Mouse (Mus musculus) telencephalon, adult 2 months (tissue): Measurements from ENCODE around the gene Ranbp3.
"Not testable (repeated sequence)": the region's sequence is repeated elsewhere in the genome, so short reads cannot be mapped to it uniquely, and the experiment has no call there.

Experiments used
- DNase-seq: peaks from one replicate; pipeline ENCODE4 v3.0.0-alpha.2; 2011; ENCODE audit warnings: low read depth, low spot score

Ranbp3 gene

DNA sequence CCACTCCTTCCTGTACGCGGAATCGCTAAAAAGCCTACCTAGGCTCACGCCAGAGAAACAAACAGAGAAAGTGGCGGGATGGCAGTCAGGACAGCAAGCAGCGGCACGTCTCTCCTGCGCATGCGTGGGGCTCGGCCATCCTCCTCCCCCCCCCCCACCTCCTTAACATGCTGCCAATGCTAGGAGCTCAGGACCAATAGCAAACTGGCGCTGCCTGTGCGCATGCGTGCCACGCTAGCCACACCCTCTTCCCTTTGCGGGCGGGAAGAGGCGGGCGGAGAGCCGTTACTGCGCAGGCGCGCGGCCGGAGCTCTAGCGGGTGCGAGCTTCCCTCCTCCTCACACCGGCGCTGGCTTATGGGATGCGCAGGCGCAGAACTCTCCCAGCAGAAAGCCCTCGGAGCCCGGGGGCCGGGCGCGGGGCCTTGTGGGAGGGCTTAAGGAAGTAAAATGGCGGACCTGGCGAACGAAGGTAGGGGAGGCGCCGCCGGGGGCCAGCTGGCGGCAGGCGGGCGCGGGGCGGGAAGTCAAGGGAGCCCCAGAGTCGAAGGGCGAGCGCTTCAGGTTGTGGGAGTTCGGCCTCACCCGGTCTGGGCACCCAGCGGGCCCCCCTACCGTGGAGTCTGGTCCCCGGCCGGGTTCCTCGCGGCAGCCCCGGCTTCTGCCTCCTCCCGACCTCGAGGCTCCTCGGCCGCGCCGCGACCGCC lies at the start of gene Ranbp3:
TSS of gene Ranbp3 (plus strand) at position 354 of the 706 bp plus-strand sequence.
- DNase-seq: peak; percentile 98

DNA sequence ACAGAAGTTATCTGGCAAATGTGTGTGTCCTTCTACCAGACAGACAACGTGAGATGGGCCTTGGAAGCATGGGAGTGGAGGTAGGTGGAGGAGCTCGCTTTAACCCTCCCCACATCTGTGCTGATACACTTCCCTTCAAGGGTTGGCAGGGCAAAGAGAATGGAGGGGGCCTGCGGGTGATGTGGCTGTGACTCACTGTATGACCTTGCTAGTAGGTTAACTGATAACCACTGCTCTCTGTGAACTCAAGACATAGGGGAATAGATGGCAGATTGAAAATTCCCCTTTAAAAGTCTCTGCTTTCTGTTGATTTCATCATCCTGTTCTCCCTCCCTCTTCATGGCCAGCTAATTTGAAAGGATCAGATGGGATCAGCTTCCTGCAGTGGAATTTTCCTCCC lies 47.6 kb upstream of the Ranbp3 start:
- no peak for DNase-seq

DNA sequence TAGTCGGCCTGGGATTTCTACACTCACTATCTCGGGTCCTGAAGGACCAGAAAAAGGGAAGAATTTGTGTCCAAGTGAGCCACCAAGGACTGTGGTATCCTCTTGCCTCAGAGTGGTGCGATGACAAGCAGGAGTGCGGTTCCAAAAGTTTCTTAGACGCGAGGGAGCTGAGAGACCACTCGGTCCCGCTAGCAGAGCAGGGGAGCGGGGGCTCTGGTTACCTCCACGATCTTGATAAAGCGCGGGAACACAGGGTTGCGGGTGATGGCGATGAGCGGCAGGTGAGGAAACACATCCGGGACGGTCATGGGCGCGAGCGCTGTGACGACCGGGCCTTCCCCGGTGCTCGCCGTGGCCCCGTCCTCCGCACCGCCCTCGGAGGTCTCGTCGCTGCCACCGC lies 46.8 kb upstream of the Ranbp3 start:
- DNase-seq: no peak

DNA sequence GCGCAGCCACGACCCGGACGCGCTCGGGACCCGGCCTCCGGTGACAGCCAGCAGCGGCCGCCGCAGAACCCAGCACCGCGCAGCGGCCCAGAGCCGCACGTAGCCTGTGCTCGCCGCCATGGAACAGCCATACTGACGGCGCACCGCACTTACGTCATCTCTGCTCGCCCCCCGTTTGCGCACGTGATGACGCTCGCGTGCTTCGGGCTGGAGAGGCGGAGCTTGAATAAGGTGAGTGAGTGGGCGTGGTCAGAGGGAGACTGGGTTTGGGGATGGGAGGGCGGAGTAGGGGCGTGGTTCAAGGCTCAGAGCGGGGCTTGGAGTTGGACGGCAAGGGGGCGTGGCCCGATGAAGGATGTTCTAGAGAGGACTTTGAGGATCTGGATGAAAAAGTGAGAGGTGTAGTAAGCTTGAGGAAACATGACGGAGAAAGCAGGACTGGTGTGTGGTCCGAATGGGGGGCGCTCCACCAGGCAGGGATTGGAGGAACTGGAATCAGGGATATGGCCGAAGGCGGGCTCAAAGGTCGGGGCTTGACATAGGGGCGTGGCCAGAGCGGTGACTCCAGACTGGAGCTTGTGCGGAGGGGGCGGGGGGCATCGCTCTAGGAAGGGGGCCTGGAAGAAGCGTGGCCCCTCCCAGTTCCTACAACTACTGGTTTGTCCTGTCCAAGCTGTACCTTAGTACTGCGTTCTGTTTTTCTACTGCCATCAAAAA lies 46.2 kb upstream of the Ranbp3 start, which contains the start of gene Lonp1:
TSS of gene Lonp1 (minus strand) at position 134 of the 717 bp plus-strand sequence.
- DNase-seq: peak; percentile 95

DNA sequence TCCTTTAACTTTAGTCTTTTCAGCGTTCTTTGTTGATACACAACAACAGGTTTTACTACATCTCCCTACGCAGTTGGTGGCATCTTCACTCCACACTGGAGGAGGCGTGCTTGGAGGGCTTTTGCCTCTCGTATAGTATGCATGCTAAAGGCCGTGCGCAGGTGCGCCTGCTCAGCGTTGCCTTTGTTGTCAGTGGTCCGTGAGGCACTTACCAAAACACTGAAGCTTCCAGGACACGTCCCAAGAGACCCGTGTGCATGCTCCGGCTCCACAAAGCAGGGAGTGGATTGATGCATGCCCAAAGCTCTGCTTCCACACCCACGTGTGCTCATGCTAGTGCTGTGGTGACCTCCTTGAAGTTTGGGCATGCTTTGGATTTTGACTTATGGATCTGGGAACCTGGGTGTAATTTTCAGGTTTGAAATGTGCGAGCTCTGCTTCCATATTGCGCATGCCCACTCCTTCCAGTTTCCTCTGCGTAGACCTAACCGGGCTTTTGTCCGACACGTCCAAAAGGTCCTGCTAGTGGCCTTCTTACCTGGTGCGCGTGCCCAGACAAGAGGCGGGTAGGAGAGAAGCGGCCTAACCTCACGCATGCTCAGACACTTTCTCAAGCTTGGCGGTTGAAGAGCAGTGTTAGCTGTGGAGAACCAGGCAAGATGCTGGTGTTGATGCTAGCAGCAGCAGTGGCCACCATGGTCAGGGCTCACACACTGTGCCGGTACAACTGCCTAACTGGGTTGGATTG lies 45.4 kb upstream of the Ranbp3 start, which contains the start of gene Catsperd:
TSS of gene Catsperd (plus strand) at position 614 of the 748 bp plus-strand sequence.
- DNase-seq: no peak

DNA sequence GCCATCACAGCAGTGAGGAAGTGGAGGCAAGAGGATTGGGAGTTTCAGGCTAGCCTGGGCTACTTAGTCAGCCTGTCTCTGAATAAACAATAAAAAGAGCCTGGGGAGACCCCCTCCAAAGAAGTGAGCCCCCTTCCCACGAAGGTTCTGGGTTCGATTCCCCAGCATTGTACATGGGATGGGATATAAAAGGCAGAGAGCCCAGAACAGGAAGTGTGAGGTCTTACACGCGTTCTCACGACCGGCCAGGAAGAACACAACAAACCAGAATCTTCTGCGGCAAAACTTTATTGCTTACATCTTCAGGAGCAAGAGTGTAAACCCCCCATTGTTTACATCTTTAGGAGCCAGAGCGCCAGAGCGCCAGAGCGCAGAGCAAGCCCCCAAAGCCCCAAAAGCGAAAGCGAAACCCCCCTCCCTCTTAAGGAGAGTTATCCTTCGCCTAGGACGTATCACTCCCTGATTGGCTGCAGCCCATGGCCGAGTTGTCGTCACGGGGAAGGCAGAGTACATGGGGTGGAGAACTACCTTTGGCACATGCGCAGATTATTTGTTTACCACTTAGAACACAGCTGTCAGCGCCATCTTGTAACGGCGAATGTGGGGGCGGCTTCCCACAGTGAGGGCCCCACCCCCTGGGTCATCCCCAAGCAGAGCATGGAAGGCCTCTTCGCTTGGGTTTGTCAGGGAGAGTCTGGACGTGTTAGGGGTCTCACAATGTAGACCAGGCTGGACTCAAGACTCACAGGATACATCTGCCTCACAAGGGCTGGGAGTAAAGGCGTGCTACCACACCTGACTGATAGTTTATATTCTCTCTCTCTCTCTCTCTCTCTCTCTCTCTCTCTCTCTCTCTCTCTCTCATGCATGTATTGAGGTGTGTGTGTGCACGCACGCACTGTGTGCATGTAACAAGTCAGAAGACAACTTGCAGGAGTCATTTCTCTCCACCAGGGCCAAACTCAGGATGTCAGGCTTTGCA lies 43.0 kb upstream of the Ranbp3 start:
- not testable (repeated sequence) for DNase-seq

DNA sequence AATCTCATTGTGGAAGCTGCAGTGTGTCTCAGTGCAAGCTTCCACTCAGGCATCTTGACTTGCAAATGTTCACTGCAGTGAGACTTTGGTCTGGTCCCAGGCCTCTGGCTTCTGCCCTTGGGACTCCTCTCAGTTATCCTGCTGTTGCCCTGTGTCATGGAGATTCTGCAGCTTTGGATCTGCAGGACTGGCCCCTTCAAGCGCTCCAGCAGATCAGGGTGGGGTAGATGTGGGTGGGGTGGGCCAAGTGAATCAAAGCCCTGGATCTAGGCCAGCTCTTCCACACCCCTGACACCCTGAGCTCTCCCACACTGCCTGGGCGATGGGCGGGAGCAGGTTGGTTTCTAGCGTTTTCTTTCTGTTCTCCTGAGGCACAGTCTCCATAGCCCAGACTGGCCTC lies 41.3 kb upstream of the Ranbp3 start:
- DNase-seq: no peak

DNA sequence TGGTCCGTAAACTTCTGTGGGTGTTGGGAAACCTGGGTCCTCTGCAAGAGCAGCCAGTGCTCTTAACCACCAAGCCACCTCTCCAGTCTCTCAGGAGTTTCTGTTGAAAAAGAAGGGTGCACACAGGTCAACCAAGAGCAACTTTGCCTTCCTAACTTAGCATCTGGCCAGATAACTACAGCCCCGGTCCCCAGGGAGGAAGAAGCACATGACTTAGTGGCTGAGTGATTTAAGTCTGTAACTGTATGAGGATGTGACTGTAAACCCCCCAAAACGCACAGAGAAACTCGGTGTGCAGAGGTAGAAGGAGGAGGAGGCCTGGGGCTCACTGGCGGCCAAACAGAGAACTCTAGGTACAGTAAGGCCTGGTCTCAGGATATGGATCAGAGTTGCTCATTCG lies 39.1 kb upstream of the Ranbp3 start:
- DNase-seq: no peak

DNA sequence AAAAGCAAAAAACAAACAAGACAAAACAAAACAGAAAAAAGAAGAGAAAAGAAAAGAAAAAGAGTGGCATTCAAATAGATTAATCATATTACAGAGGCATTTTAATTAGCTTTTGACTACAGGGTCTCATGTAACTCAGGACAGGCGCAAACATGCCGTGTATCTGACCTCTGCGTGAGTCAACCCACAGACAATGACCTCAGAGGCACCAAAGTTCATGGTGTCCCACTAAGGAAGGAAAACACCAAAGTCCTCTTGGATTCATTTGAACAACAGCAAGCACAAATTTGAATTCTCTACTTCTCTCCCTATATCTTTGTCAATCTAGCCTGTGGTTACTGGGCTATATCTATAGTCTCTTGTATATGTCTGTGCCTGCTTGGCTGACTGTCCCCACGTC lies 29.9 kb upstream of the Ranbp3 start:
- no peak for DNase-seq

DNA sequence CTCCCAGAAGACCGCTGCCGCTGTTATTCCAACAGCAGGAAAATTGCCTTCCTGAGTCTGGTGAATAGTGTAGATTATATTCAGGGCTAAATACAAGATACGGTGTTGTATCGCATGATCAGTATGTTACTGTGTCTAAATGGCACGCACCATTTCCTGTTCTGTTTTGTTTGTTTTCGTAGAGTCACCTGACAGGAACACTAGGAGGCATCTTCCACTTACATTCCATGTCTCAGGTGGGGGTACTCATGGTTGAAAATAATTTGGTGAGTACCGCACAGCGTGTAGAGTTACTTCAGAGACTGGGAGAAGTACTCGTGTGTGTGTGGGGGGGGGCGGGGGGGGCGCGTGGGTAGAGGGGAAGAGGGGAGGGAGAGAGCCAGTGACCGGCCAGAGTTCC lies 25.5 kb upstream of the Ranbp3 start:
- DNase-seq: no peak

DNA sequence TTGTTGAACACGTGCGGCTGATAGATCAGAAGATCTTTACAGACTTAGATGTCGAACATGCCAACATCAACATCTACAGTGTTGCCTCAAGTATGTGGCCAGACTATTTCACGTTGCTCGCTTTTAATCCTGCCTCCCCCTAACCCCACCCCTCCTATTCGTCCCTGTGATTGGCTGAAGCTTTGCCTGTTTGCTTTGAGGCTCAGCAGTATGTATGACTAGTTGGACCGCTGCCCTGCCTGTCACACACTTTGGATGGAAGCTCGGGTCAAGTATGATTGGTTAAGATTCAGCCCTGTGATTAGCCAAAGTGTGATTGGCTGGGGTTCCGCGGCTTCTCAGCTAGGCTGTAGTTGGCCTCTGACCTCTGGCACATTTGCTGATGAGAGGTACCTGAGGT lies 21.3 kb upstream of the Ranbp3 start:
- DNase-seq: no peak

DNA sequence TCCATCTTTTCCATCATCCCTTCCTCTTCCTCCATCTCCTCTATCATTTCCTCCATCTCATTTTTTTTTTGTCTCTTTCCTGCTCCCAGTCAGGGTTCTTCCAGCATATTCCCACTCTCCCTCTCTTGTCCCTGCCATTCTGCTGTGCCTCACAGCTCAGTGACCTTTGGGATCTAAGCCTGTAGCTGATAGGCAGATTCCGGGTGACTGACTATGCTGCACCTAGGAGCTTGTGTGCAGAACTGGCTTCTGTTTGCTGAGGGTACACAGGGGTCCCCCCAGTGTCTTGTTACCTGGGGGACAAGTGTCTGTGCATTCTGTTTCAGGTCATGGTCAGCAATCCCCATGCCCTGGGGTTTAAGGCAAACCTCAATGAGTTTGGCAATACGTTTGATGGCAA lies 18.3 kb upstream of the Ranbp3 start:
- DNase-seq: no peak

DNA sequence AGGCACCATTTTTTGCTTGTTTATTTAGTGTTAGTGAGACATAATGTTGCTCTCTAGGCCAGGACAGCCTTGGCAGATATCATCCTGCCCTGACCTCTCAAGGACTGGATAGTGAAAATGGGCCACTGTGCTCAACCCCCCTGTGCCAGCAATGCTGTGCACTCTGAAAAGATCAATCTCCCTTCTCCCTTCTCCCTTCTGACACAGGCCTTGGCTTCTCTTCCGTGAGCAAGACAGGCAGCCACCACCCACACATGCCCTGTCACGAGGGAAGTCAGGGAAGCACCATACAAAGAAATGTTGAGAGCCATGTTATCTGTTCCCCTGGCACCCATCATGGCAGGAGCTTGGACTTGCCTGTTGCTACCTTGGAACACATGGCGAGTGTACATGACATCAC lies 17.8 kb upstream of the Ranbp3 start:
- no peak for DNase-seq

DNA sequence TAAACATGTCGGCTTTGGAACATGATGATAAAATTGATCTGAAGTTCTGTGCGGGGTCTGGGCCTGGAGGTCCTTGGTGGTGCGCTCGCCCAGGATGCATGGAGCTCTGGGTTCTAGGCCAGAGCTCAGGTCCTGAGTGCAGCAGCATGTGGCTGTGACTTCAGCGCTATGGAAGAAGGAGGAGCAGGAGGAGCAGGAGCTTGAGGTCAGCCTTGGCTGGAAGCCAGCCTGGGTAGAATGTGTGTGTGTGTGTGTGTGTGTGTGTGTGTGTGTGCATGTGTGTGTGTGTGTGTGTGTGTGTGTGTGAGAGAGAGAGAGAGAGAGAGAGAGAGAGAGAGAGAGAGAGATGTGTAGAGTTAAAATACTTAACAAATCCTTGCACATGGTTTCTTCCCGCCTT lies 16.9 kb upstream of the Ranbp3 start:
- DNase-seq: no peak

DNA sequence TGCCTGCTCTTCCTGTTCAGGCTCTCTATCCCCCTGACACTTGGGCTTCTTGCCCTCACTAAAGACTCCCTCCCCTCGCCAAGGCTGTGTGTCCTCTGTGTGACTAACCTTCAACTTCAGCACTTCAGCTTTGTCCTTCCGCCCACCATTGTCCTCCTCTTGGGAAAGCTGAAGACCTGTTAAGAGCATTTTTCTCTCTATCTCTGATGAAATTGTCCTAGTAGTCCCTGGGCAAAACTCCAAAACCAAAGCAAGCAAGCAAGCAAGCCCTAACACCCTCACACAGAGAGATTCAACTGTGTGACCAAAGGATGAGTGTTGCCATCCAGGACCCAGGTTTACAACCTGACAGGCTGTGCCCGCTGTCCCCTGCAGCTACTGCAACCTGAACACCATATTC lies 9.4 kb upstream of the Ranbp3 start:
- no peak for DNase-seq

DNA sequence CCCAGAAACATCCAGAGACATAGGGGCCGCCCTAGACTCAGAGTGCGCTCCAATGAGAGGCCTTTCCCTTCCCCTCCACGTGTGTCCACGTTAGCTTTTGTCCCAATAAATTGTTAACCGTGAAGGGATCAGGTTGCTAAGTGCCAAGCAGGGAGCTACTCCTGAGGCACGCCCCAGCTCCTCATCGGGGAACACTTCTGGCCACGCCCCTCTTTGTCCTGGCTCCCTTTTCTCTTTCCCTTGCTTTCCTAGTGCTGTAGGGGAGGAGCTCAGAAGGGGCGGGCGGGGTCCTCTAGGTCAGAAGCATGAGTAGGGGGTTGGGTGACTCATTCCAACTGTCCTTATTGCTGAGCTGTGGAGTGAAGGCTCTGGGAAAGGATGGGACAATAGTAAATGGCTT lies 8.8 kb upstream of the Ranbp3 start:
- no peak for DNase-seq

DNA sequence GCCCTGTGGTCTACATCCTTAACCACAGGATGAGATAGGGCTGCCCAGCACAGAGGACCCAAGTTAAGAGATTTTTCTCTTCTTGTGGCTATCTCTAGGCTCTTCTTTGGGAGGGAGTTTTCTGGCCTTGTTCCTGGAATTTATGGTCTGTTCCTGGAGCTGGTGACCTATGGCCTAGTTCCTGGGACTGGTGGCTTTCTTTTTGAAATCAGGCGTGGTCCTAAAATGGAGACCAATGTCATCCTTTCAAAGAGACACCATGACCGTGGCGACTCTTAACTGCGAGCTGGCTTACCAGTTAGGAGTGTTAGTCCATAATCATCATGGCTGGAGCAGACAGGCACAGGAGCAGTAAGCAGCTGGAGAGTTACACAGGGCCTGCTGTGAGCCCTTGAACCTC lies 6.7 kb upstream of the Ranbp3 start:
- DNase-seq: no peak

DNA sequence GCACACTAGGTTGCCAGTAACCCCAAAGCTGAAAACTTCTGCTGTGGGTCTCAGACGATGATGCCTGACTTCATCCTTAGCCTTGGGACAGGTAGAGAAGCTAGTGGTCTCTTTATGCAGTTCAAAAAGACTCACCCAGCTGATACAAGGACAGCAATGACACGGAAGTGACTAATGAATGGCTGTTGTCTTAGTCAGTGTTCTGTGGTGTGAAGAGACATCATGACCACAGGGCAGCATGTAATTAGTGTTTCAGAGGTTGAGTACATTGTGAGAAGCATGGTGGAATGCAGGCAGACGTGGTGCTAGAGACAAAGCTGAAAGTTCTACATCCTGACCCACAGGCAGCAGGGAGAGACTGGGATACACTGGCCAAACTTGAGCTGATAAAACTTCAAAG lies 5.5 kb upstream of the Ranbp3 start:
- no peak for DNase-seq

DNA sequence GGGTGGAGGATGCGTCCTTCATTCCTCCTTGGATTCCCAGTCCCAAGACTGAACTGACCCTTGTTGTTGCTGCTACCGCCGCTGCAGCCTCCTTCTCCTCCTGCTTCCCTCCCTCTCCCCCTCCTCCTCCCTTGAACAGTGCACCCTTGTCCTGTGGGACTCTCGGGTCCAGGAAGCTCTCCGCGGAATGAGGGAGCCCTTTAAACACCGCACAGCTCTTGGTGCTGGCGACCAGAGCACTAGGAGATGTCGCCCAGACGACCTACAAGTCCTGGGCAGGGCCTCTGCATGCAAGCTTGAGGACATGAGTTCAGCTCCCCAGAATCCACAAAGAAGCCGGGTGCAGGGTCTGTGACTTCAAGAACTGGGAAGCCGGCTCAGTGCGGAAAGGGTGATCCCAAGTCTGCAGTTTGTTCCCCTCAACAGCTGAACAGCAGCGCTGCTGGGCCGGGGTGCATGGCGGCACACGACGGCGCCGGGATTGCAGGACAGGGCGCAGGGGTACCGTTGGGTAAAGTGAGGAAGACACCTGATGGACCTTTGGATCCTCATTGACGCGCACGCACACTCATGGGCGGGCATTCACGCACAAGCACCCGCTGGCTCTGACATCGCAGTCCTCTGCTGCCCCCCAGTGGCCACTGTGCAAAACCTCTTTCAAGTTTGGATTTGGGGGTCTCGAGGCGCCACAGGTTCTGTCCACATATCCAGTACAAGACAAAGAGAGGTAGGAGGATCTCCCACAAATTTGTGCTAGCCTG lies 4.5 kb upstream of the Ranbp3 start:
- peak; percentile 49 for DNase-seq

DNA sequence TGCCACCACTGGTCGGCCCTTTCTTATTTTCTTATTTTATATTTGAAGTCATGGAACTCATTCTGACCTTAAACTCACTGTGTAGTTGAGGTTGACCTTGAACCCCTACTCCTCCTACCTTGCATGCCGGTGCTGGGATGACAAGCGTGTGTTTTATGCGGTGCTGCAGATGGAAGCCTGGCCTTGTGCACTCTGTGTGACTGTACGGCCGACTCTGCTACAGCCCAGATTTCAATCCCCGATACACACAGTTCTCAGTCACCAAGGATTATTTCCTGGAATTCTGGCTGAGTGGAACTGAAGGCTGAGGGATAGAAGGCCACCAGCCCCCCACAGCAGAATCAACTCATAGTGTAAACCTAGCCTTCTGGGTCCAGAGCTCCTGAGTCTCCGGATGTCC lies 3.3 kb upstream of the Ranbp3 start:
- no peak for DNase-seq
